Mouse (Mus musculus) cortical plate, adult 2 months (tissue): ENCODE data around the gene Gm17949.

Experiments
- CTCF ChIP-seq: fragments of 200-500 bp; IDR thresholded peaks from 2 replicates; pipeline ENCODE4 v1.5.1; 2011; ENCODE audit warnings: mild to moderate bottlenecking, control low read depth, low read length; ENCODE audit not compliant: insufficient read depth; ENCODE audit errors: extremely low read depth
- POLR2A ChIP-seq: fragments of 200-500 bp; IDR thresholded peaks from 2 replicates; pipeline ENCODE4 v1.6.1; 2011; ENCODE audit warnings: mild to moderate bottlenecking, low read length, control low read depth; ENCODE audit not compliant: insufficient read depth; ENCODE audit errors: extremely low read depth

DNA sequence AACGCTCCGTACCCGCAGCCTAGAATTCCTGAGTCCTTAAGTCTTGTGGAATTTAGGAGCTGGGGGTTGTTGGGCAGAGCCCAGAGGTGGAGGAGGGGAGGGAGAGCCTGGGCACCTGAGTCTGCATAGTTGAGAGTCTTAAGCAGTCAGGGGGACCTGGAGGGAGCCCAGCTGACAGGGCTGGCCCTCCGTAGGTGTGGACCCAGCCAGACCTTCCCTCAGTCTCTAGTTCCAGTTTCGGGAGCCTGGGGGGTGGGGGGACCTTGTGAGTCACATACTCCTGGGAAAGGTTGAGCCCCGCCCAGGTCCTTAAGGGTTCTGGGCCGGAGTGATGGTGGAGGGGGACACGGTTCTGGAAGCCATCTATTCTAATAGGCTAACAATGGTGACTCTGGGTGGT, 51.8 kb downstream of the Gm17949 start:
- no peak for TF ChIP-seq CTCF
- no peak for TF ChIP-seq POLR2A
